Mouse (Mus musculus) intestine, embryonic 14.5 days (tissue): ENCODE data around the gene Rerg. TPM values are rescaled to one million over a fixed set of nuclear protein-coding genes. Genes with fewer than 3 reads are reported as not detected.
"Not testable (repeated sequence)": the region's sequence is repeated elsewhere in the genome, so short reads cannot be mapped to it uniquely, and the experiment has no call there.

ENCODE experiments used
- ATAC-seq: fragments of 200-750 bp; cut with Nextera tagmentation; replicated peaks from 2 replicates; pipeline ENCODE4 v1.8.0; 2017; ENCODE audit warnings: low read depth, moderate number of reproducible peaks, moderate TSS enrichment, moderate library complexity; ENCODE audit not compliant: low FRiP score, low TSS enrichment
- DNase-seq: peaks from one replicate; pipeline ENCODE4 v3.0.0-alpha.2; 2018; ENCODE audit warnings: low spot score
- H3K27ac ChIP-seq: fragments of 300-500 bp; sonication (generic); 2 replicates; pipeline ENCODE4 v1.5.1; 2014; ENCODE audit warnings: low read depth, mild to moderate bottlenecking, control low read depth
- H3K27me3 ChIP-seq: fragments of 300-500 bp; sonication (generic); replicated peaks from 2 replicates; pipeline ENCODE4 v1.6.1; 2014; ENCODE audit warnings: low read length, control low read depth; ENCODE audit not compliant: control insufficient read depth, insufficient read depth
- H3K36me3 ChIP-seq: fragments of 300-500 bp; sonication (generic); 2 replicates; pipeline ENCODE4 v1.6.1; 2014; ENCODE audit warnings: low read length, control low read depth; ENCODE audit not compliant: control insufficient read depth, insufficient read depth
- H3K4me1 ChIP-seq: fragments of 300-500 bp; sonication (generic); replicated peaks from 2 replicates; pipeline ENCODE4 v1.6.1; 2014; ENCODE audit warnings: low read length, control low read depth, mixed read lengths; ENCODE audit not compliant: control insufficient read depth, insufficient read depth
- H3K4me2 ChIP-seq: fragments of 300-500 bp; sonication (generic); 2 replicates; pipeline ENCODE4 v1.6.1; 2014; ENCODE audit warnings: low read length
- H3K4me3 ChIP-seq: fragments of 300-500 bp; sonication (generic); 2 replicates; pipeline ENCODE4 v1.5.1; 2014; ENCODE audit warnings: low read depth, low read length, control low read depth, mixed read lengths
- H3K9ac ChIP-seq: fragments of 300-500 bp; sonication (generic); 2 replicates; pipeline ENCODE4 v1.6.1; 2014; ENCODE audit warnings: mild to moderate bottlenecking, low read length
- H3K9me3 ChIP-seq: fragments of 300-500 bp; sonication (generic); 2 replicates; pipeline ENCODE4 v1.6.1; 2016; ENCODE audit warnings: low read length, control low read depth; ENCODE audit not compliant: control insufficient read depth
- WGBS: fragments of 180-500 bp; shearing (Covaris S2); extraction: QIAGEN DNeasy Blood & Tissue Kit; methylation state at CpG from one replicate; pipeline ENCODE4 v1.1.7; 2014; 5-methylcytosine and 5-hydroxymethylcytosine counted together
- polyA plus RNA-seq: library from polyadenylated mRNA; unstranded; fragments of >200 nt; fragmentation: Nextera tagmentation; extraction: Ambion mirVana; gene quantifications from 2 replicates; pipeline ENCODE4 v1.2.1, GENCODE M21; 2014

Rerg gene
- polyA plus RNA-seq, 1 experiment from 2014 or later = 25.3 TPM

DNA sequence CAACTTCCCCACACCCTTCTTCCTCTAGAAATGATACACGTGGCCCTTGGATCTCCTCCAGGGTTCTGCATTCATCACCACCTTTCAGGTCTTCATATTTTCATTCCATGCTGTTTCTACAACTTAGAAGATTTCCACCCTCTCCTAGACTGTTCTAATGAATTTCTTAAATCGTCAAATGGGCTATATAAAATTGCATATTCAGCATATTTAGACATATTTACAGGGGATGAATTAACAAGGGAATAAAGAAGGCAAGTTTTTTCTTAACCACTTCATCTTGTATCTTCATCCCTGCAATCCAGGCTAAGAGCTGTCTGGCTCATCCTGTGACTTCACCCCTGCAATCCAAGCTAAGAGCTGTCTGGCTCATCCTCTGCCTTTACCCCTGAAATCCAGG lies 116.2 kb downstream of the Rerg start:
- no peak overlapping the region for H3K27ac ChIP-seq
- WGBS = 75% methylated on average over 2 of the region's 2 CpGs
- H3K4me3 ChIP-seq = no peak overlapping the region
- no peaks in the 10 kb centered on the region for H3K4me1 ChIP-seq
- H3K36me3 ChIP-seq = peaks cover 11% of the 10 kb centered on the region
- ATAC-seq (no peak), DNase-seq (no peak)
- H3K27me3 ChIP-seq = no peaks in the 10 kb centered on the region
- H3K9ac ChIP-seq = no peak overlapping the region
- H3K4me2 ChIP-seq = no peak overlapping the region
- peaks cover 7% of the 10 kb centered on the region; the same call in 1 of the 2 replicates for H3K9me3 ChIP-seq

DNA sequence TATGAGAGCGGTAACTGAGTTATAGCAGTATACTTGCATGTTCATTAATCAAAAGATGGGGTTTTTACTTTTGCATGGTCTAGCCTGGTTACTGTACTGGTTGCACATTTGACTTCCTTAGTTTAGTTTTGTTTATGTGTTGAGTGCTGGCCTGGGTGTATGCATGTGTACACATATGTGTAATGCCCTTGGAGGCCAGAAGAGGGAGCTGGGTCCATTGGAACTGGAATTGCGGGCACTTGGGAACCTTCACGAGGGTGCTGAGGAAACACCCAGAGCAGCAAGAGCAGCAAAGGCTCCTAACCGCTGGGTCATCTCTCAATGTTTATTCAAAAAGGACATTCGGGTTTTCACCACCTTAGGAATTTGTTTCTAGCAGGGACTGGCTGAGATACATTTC lies 116.8 kb downstream of the Rerg start:
- Histone ChIP-seq H3K9ac (no peak overlapping the region), H3K27ac (no peak overlapping the region), H3K4me2 (no peak overlapping the region), H3K9me3 (peaks cover 7% of the 10 kb centered on the region; the same call in 1 of the 2 replicates), H3K36me3 (peaks cover 11% of the 10 kb centered on the region), H3K4me3 (no peak overlapping the region), H3K4me1 (no peaks in the 10 kb centered on the region), H3K27me3 (no peaks in the 10 kb centered on the region)
- DNase-seq (no peak), ATAC-seq (no peak)
- 72% methylated on average over 5 of the region's 5 CpGs for WGBS

DNA sequence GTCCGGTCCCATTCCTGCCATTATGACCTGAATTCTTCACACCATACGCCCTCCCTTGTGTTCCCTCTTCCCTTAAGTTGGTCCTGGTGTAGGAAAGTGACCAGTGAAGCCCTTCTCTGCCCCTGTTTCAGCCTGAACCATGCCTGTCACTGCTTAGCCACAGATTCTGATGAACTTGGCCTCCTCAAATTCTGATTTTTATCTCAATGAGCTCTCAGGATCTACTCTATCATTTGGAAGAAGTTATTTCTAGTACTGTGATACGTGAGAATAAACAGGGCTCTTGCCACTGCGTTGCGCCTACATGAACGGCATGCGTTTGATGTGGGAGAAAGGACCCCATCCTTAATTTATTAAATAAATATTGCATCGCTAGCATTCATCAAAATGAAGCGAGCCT lies 117.3 kb downstream of the Rerg start:
- H3K27ac ChIP-seq = no peak overlapping the region
- WGBS = 91% methylated on average over 9 of the region's 9 CpGs

GRCm38 (mm10) chr6:137047036-137047435 lies 123.3 kb downstream of the Rerg start:
- H3K36me3 ChIP-seq = no peaks in the 10 kb centered on the region
- H3K27me3 ChIP-seq = no peaks in the 10 kb centered on the region
- H3K27ac ChIP-seq = no peak overlapping the region
- H3K4me2 ChIP-seq = no peak overlapping the region
- no peaks in the 10 kb centered on the region for H3K4me1 ChIP-seq
- ATAC-seq (no peak), DNase-seq (no peak)
- H3K9me3 ChIP-seq = peaks cover 7% of the 10 kb centered on the region; the same call in 1 of the 2 replicates
- no peak overlapping the region for H3K4me3 ChIP-seq
- 90% methylated on average over 11 of the region's 11 CpGs for WGBS
- no peak overlapping the region for H3K9ac ChIP-seq

More for the DNA sequence above, 117.3 kb downstream of the Rerg start:
- ATAC-seq (no peak), DNase-seq (no peak)
- Histone ChIP-seq H3K36me3 (peaks cover 11% of the 10 kb centered on the region), H3K9ac (no peak overlapping the region), H3K27me3 (no peaks in the 10 kb centered on the region), H3K4me1 (no peaks in the 10 kb centered on the region), H3K4me3 (no peak overlapping the region), H3K4me2 (no peak overlapping the region), H3K9me3 (peaks cover 7% of the 10 kb centered on the region; the same call in 1 of the 2 replicates)

DNA sequence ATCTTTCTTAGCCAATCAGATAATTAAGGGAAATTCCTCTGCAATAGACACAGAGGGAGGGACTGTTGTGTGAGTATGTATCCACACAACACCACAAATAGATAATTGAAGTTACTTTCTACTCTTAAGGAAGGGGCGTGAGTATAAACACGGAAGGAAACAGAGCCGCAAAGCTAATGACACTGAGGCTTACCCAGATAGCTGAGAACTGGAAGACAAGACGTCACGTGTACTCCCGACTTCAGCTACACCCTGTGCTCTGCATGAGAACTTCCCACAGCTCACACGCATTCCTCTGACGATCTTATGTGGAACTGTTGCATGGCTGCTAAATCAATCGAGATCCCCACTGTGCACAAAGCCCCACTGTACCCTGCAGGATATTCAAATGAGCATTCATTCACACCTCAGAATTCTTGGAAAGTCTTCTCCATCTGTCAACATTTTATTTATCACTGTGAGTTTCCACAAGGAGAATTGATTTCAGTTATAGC lies 125.2 kb downstream of the Rerg start:
- no peak overlapping the region for H3K27ac ChIP-seq
- H3K4me3 ChIP-seq = no peak overlapping the region
- H3K4me2 ChIP-seq = no peak overlapping the region
- DNase-seq = no peak
- H3K36me3 ChIP-seq = no peaks in the 10 kb centered on the region
- peaks cover 7% of the 10 kb centered on the region; the same call in 1 of the 2 replicates for H3K9me3 ChIP-seq
- H3K4me1 ChIP-seq = no peaks in the 10 kb centered on the region
- no peak overlapping the region for H3K9ac ChIP-seq
- H3K27me3 ChIP-seq = no peaks in the 10 kb centered on the region
- ATAC-seq = no peak
- WGBS = 83% methylated on average over 9 of the region's 9 CpGs

- 90% methylated on average over 8 of the region's 8 CpGs for WGBS
- not testable (repeated sequence) for ATAC-seq
These were observed 134.5 kb downstream of the Rerg start for GRCm38 (mm10) chr6:137035611-137036395.

DNA sequence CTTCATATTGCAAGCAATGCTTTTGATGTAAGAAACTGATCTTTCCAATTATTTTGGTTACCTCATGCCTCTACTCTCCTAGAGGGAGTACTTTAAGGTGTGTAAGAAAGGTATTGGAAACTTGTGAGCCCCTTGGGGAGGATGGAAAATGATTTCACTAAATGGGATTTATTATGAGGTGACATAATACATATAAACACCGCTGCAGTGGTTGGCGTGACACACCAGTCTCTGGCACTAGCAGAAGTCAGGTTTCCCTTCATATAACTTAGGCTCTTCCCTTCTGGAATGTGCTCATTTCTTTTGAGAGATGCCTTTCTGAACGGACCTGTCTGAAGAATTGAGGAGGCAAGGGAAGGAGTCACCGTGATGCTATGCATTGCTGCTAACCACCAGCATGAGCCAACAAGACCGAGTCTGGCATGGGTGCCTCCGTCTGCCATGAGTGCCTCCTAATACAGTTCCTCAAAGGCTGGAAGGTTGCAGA lies 139.6 kb downstream of the Rerg start:
- no peak overlapping the region for H3K9ac ChIP-seq
- no peak overlapping the region for H3K4me3 ChIP-seq
- DNase-seq (no peak), ATAC-seq (no peak)
- H3K27ac ChIP-seq = no peak overlapping the region
- no peaks in the 10 kb centered on the region for H3K4me1 ChIP-seq
- 71% methylated on average over 6 of the region's 6 CpGs for WGBS
- H3K9me3 ChIP-seq = no peaks in the 10 kb centered on the region
- no peak overlapping the region for H3K4me2 ChIP-seq
- no peaks in the 10 kb centered on the region for H3K36me3 ChIP-seq
- H3K27me3 ChIP-seq = no peaks in the 10 kb centered on the region

More at GRCm38 (mm10) chr6:137035611-137036395, 134.5 kb downstream of the Rerg start:
- DNase-seq, H3K27ac ChIP-seq, H3K4me3 ChIP-seq, H3K4me2 ChIP-seq, H3K36me3 ChIP-seq, H3K4me1 ChIP-seq, H3K9me3 ChIP-seq, H3K27me3 ChIP-seq, H3K9ac ChIP-seq: not testable (repeated sequence)

GRCm38 (mm10) chr6:137029931-137030610 lies 140.2 kb downstream of the Rerg start:
- H3K36me3 ChIP-seq = no peaks in the 10 kb centered on the region
- H3K4me2 ChIP-seq = no peak overlapping the region
- H3K9ac ChIP-seq = no peak overlapping the region
- H3K4me1 ChIP-seq = no peaks in the 10 kb centered on the region
- no peak overlapping the region for H3K27ac ChIP-seq
- WGBS = 72% methylated on average over 7 of the region's 7 CpGs
- DNase-seq (no peak), ATAC-seq (no peak; the same call in 1 of the 2 replicates)
- H3K4me3 ChIP-seq = no peak overlapping the region
- H3K9me3 ChIP-seq = no peaks in the 10 kb centered on the region
- H3K27me3 ChIP-seq = no peaks in the 10 kb centered on the region
